ENCODE assay signal across 17 mouse cellular contexts in the genomic region with DNA sequence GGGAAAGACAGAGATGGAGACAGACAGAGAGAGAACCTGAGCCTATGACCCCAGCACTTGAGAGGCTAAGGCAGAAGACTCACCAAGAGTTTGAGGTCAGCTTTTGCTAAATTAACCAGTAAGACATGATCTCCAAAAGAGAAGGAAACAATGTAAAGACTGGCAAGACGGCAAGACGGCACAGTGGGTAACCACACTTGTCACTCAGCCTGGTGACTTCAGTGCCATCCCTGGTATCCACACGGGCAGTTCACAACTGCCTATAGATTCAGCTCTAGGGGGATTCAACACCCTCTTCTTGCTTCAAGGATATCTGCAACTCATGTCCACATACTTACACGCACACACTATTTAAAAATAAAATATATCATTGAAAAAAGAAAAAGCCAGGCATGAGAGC. TPM values are rescaled to one million over a fixed set of nuclear protein-coding genes. Genes with fewer than 3 reads are reported as not detected.
"Had no signal": no experiment of that assay in that cellular context is flagged by ENCODE, and none has a peak within 500 bp of the region (broad histone marks: within the 10 kb centered on the region; RNA-seq: fewer than 3 reads in every experiment).

No protein-coding gene starts in this region.

- H3K27me3 ChIP-seq: neural tube, embryonic 13.5 days; neural tube, embryonic 15.5 days; stomach, embryonic 15.5 days had no signal

- DNase-seq: retina, postnatal 1 day; right cerebral cortex, adult 18-20 months; right cerebral cortex, postnatal 14 days; right cerebral cortex, postnatal 25 days; right cerebral cortex, postnatal 4 days; spleen, adult 18-20 months; thymus, adult 18-20 months; thymus, adult 2 months; thymus, postnatal 14 days; thymus, postnatal 25 days; thymus, postnatal 36 days; thymus, postnatal 4 days had no signal

- H3K36me3 ChIP-seq: neural tube, embryonic 15.5 days had no signal

- H3K4me3 ChIP-seq: neural tube, embryonic 13.5 days; neural tube, embryonic 15.5 days; stomach, embryonic 15.5 days had no signal

- H3K27ac ChIP-seq: neural tube, embryonic 13.5 days; neural tube, embryonic 15.5 days; stomach, embryonic 15.5 days; stomach, postnatal 0 days had no signal

- H3K9me3 ChIP-seq: neural tube, embryonic 13.5 days; neural tube, embryonic 15.5 days; stomach, embryonic 15.5 days had no signal

RNA-seq across cellular contexts. Expression of a gene that starts 43.1 kb away (rescaled TPM):
- total RNA-seq: neutrophil, adult 5-6 weeks had no signal
